Mouse (Mus musculus): ENCODE results near the gene Sdf2l1.

GRCm38 (mm10) chr16:17168049-17168448 is 35.9 kb upstream of the Sdf2l1 start:
- TF ChIP-seq POLR2A (IDR thresholded peaks at IDR 0.05; ENCODE audit: control insufficient read depth, extremely low read depth, insufficient read depth, low read length, poor library complexity): no peak
- no peak for TF ChIP-seq CTCF (IDR thresholded peaks at IDR 0.05; ENCODE audit: borderline replicate concordance, control insufficient read depth, extremely low read depth, insufficient read depth, low read length, poor library complexity)

Measured in thymus, adult 2 months (tissue).